Mouse (Mus musculus) heart, postnatal 0 days (tissue): ENCODE data around the gene Platr17. TPM values are rescaled to one million over a fixed set of nuclear protein-coding genes. Genes with fewer than 3 reads are reported as not detected.

Experiments
- ATAC-seq: fragments of 200-750 bp; cut with Nextera tagmentation; 2 replicates; pipeline ENCODE4 v1.8.0; 2017; ENCODE audit warnings: low read depth, moderate number of reproducible peaks, moderate library complexity; ENCODE audit not compliant: insufficient read depth
- DNase-seq: peaks from one replicate; pipeline ENCODE4 v3.0.0-alpha.2; 2016; ENCODE audit warnings: low spot score
- H3K27ac ChIP-seq: fragments of 300-500 bp; sonication (generic); 2 replicates; pipeline ENCODE4 v1.5.1; 2014; ENCODE audit warnings: low read depth, mild to moderate bottlenecking
- H3K27me3 ChIP-seq: fragments of 300-500 bp; sonication (generic); 2 replicates; pipeline ENCODE4 v1.6.1; 2014; ENCODE audit warnings: low read length, mixed read lengths; ENCODE audit not compliant: control insufficient read depth, insufficient read depth
- H3K36me3 ChIP-seq: fragments of 300-500 bp; sonication (generic); replicated peaks from 2 replicates; pipeline ENCODE4 v1.6.1; 2014; ENCODE audit warnings: low read length, mixed read lengths; ENCODE audit not compliant: control insufficient read depth, insufficient read depth
- H3K4me1 ChIP-seq: fragments of 300-500 bp; sonication (generic); 2 replicates; pipeline ENCODE4 v1.6.1; 2014; ENCODE audit warnings: antibody characterized with exemption; ENCODE audit not compliant: control insufficient read depth, insufficient read depth
- H3K4me2 ChIP-seq: fragments of 300-500 bp; sonication (generic); 2 replicates; pipeline ENCODE4 v1.6.1; 2014; ENCODE audit warnings: low read depth, mild to moderate bottlenecking, low read length, moderate library complexity
- H3K4me3 ChIP-seq: fragments of 300-500 bp; sonication (generic); 2 replicates; pipeline ENCODE4 v1.5.1; 2014; ENCODE audit warnings: low read depth, low read length
- H3K9ac ChIP-seq: fragments of 300-500 bp; sonication (generic); replicated peaks from 2 replicates; pipeline ENCODE4 v1.6.1; 2014; ENCODE audit warnings: low read depth, low read length, mixed read lengths
- H3K9me3 ChIP-seq: fragments of 300-500 bp; sonication (generic); replicated peaks from 2 replicates; pipeline ENCODE4 v1.6.1; 2016; ENCODE audit warnings: low read length; ENCODE audit not compliant: control insufficient read depth
- CTCF ChIP-seq: IDR thresholded peaks from 2 replicates; pipeline ENCODE4 v1.5.1; 2016; ENCODE audit warnings: antibody characterized with exemption, control low read depth, low read depth
- EP300 ChIP-seq: IDR thresholded peaks from 2 replicates; pipeline ENCODE4 v1.6.1; 2016; ENCODE audit warnings: antibody characterized with exemption, low read depth
- WGBS: fragments of 180-500 bp; shearing (Covaris S2); extraction: QIAGEN DNeasy Blood & Tissue Kit; methylation state at CpG from one replicate; pipeline ENCODE4 v1.1.7; 2014; 5-methylcytosine and 5-hydroxymethylcytosine counted together
- polyA plus RNA-seq: library from polyadenylated mRNA; unstranded; fragments of >200 nt; fragmentation: Nextera tagmentation; extraction: Ambion mirVana; gene quantifications from 2 replicates; pipeline ENCODE4 v1.2.1, GENCODE M21; 2015
- total RNA-seq: library from RNA; depleted of rRNA; stranded (reverse); fragments of >200 nt; gene quantifications from 2 replicates; pipeline ENCODE4 v1.2.3, GENCODE M21; 2014; ENCODE audit warnings: low replicate concordance

Gene Platr17
- total and polyA plus RNA-seq, 2 experiments from 2014 or later: not detected

- peaks cover 6% of the 10 kb centered on the region; the same call in 1 of the 2 replicates for H3K4me1 ChIP-seq
- no peaks in the 10 kb centered on the region for H3K9me3 ChIP-seq
- no peaks in the 10 kb centered on the region for H3K27me3 ChIP-seq
- H3K4me2 ChIP-seq: peak within 1 kb of the TSS; percentile 98
- peak within 1 kb of the TSS; percentile 91 for H3K9ac ChIP-seq
- DNase-seq: peak; percentile 86
- H3K36me3 ChIP-seq: peaks cover 39% of the 10 kb centered on the region
- under 1% methylated on average over 68 of the region's 80 CpGs for WGBS
- peak; percentile 55; the same call in 1 of the 2 replicates for TF ChIP-seq EP300
- peak; percentile 15; the same call in 1 of the 2 replicates for TF ChIP-seq CTCF
- ATAC-seq: peak; percentile 87
- peak within 1 kb of the TSS; percentile 91 for H3K4me3 ChIP-seq
- H3K27ac ChIP-seq: peak within 1 kb of the TSS; percentile 95
Measured at GRCm38 (mm10) chr17:33929371-33930279, 24.7 kb downstream of the Platr17 start, which contains the start of gene Rgl2. Gene Rgl2 (plus strand): TSS chr17:33929543.

- no peak for ATAC-seq
- WGBS: under 1% methylated on average over 44 of the region's 45 CpGs
- peak overlapping the region; percentile 91 for H3K4me3 ChIP-seq
Measured at GRCm38 (mm10) chr17:33930280-33931158, 25.6 kb downstream of the Platr17 start.

GRCm38 (mm10) chr17:33931159-33931866, 26.4 kb downstream of the Platr17 start:
- Histone ChIP-seq H3K27me3 (no peaks in the 10 kb centered on the region), H3K36me3 (peaks cover 49% of the 10 kb centered on the region), H3K4me2 (peak overlapping the region; percentile 98), H3K4me3 (peak overlapping the region; percentile 91), H3K9ac (peak overlapping the region; percentile 91), H3K9me3 (no peaks in the 10 kb centered on the region), H3K4me1 (peaks cover 6% of the 10 kb centered on the region; the same call in 1 of the 2 replicates), H3K27ac (no peak overlapping the region)
- DNase-seq (peak; percentile 4), ATAC-seq (no peak)
- TF ChIP-seq EP300: no peak
- TF ChIP-seq CTCF: no peak
- 52% methylated on average over 18 of the region's 18 CpGs for WGBS

More at GRCm38 (mm10) chr17:33930280-33931158, 25.6 kb downstream of the Platr17 start:
- H3K4me2 ChIP-seq: peak overlapping the region; percentile 98
- DNase-seq: peak; percentile 13
- H3K36me3 ChIP-seq: peaks cover 48% of the 10 kb centered on the region
- TF ChIP-seq EP300 (no peak), CTCF (no peak)
- H3K4me1 ChIP-seq: peaks cover 6% of the 10 kb centered on the region; the same call in 1 of the 2 replicates
- H3K27me3 ChIP-seq: no peaks in the 10 kb centered on the region
- peak overlapping the region; percentile 91 for H3K9ac ChIP-seq
- no peaks in the 10 kb centered on the region for H3K9me3 ChIP-seq
- peak overlapping the region; percentile 95 for H3K27ac ChIP-seq

GRCm38 (mm10) chr17:33931947-33932346, 27.0 kb downstream of the Platr17 start:
- ATAC-seq (no peak), DNase-seq (peak; percentile 1)
- Histone ChIP-seq H3K4me1 (peaks cover 6% of the 10 kb centered on the region; the same call in 1 of the 2 replicates), H3K9me3 (no peaks in the 10 kb centered on the region), H3K27me3 (no peaks in the 10 kb centered on the region), H3K4me3 (no peak overlapping the region), H3K9ac (no peak overlapping the region), H3K4me2 (no peak overlapping the region), H3K27ac (no peak overlapping the region), H3K36me3 (peaks cover 47% of the 10 kb centered on the region)
- 91% methylated on average over 11 of the region's 11 CpGs for WGBS
- TF ChIP-seq EP300 (no peak), CTCF (no peak)
